Mouse (Mus musculus) stomach, postnatal 0 days (tissue): ENCODE data around the gene Pacs2. TPM values are rescaled to one million over a fixed set of nuclear protein-coding genes. Genes with fewer than 3 reads are reported as not detected.

Source experiments
- ATAC-seq: fragments of 200-750 bp; cut with Nextera tagmentation; 2 replicates; pipeline ENCODE4 v1.8.0; 2017; ENCODE audit not compliant: low FRiP score, low TSS enrichment
- DNase-seq: peaks from one replicate; pipeline ENCODE4 v3.0.0-alpha.2; 2016; ENCODE audit warnings: low spot score
- H3K27ac ChIP-seq: fragments of 300-500 bp; sonication (generic); replicated peaks from 2 replicates; pipeline ENCODE4 v1.5.1; 2014; ENCODE audit warnings: mild to moderate bottlenecking, control low read depth
- H3K27me3 ChIP-seq: fragments of 300-500 bp; sonication (generic); 2 replicates; pipeline ENCODE4 v1.6.1; 2014; ENCODE audit warnings: low read length; ENCODE audit not compliant: control insufficient read depth, insufficient read depth
- H3K36me3 ChIP-seq: fragments of 300-500 bp; sonication (generic); 2 replicates; pipeline ENCODE4 v1.6.1; 2014; ENCODE audit warnings: low read length, mixed read lengths; ENCODE audit not compliant: control insufficient read depth, insufficient read depth
- H3K4me1 ChIP-seq: fragments of 300-500 bp; sonication (generic); replicated peaks from 2 replicates; pipeline ENCODE4 v1.6.1; 2014; ENCODE audit warnings: antibody characterized with exemption; ENCODE audit not compliant: control insufficient read depth, insufficient read depth
- H3K4me2 ChIP-seq: fragments of 300-500 bp; sonication (generic); replicated peaks from 2 replicates; pipeline ENCODE4 v1.6.1; 2014; ENCODE audit warnings: low read depth, mild to moderate bottlenecking, control low read depth, moderate library complexity
- H3K4me3 ChIP-seq: fragments of 300-500 bp; sonication (generic); 2 replicates; pipeline ENCODE4 v1.5.1; 2014; ENCODE audit warnings: low read depth, low read length, control low read depth
- H3K9ac ChIP-seq: fragments of 300-500 bp; sonication (generic); 2 replicates; pipeline ENCODE4 v1.6.1; 2014; ENCODE audit warnings: mild to moderate bottlenecking, low read length, control low read depth, mixed read lengths
- H3K9me3 ChIP-seq: fragments of 300-500 bp; sonication (generic); 2 replicates; pipeline ENCODE4 v1.6.1; 2016; ENCODE audit warnings: low read length; ENCODE audit not compliant: control insufficient read depth
- CTCF ChIP-seq: IDR thresholded peaks from 2 replicates; pipeline ENCODE4 v1.5.1; 2016; ENCODE audit warnings: antibody characterized with exemption, low read depth, mild to moderate bottlenecking, moderate library complexity
- EP300 ChIP-seq: optimal IDR thresholded peaks from 2 replicates; pipeline ENCODE3; 2016; ENCODE audit warnings: antibody characterized with exemption
- WGBS: fragments of 180-500 bp; shearing (Covaris S2); extraction: QIAGEN DNeasy Blood & Tissue Kit; methylation state at CpG from one replicate; pipeline ENCODE4 v1.1.7; 2014; 5-methylcytosine and 5-hydroxymethylcytosine counted together
- polyA plus RNA-seq: library from polyadenylated mRNA; unstranded; fragments of >200 nt; fragmentation: Nextera tagmentation; extraction: Ambion mirVana; gene quantifications from 2 replicates; pipeline ENCODE4 v1.2.1, GENCODE M21; 2015

The Pacs2 gene
- polyA plus RNA-seq, 1 experiment from 2014 or later = 4.1 TPM

DNA sequence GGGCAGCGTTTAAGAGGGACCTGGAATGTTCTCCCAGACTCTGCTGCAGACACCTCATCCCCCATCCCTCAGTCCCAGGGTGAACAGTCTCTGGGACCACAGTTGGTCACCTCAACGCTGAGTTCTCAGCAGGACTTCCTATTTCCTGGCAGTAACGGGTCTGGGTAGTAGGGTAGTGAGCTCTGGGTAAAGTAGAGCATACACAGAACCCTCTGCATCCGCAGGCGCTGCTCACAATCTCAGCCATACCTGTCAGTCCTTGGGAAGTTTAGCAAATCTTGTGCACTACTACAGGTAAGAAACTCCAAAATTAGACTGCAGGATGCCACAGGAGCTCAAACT is 13.2 kb upstream of the Pacs2 start:
- ATAC-seq (no peak), DNase-seq (no peak)
- WGBS = 1% methylated on average over 5 of the region's 5 CpGs
- TF ChIP-seq CTCF = no peak
- Histone ChIP-seq H3K9ac (peak overlapping the region; percentile 18), H3K27ac (peak overlapping the region; percentile 73), H3K9me3 (no peaks in the 10 kb centered on the region), H3K36me3 (no peaks in the 10 kb centered on the region), H3K4me3 (peak overlapping the region; percentile 81), H3K27me3 (no peaks in the 10 kb centered on the region), H3K4me1 (peaks cover 3% of the 10 kb centered on the region; the same call in 1 of the 2 replicates), H3K4me2 (peak overlapping the region; percentile 46)

DNA sequence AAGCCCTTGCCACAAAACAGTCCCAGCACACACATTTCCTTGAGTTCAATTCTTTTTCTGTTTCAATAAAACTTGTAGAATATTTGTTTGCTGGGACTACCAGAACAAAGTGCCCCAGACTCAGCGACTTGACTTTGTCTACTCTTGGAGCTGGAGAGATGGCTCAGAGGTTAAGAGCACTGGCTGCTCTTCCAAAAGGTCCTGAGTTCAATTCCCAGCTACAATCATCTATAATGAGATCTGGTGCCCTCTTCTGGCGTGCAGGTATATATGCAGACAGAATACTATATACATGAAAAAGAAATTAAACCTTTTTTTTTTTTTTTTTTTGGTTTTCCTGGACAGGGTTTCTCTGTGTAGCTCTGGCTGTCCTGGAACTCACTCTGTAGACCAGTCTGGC is 11.6 kb upstream of the Pacs2 start:
- no peaks in the 10 kb centered on the region for H3K9me3 ChIP-seq
- DNase-seq = no peak
- 42% methylated on average over 2 of the region's 2 CpGs for WGBS
- H3K27ac ChIP-seq = no peak overlapping the region
- no peak for ATAC-seq
- no peaks in the 10 kb centered on the region for H3K27me3 ChIP-seq
- H3K4me3 ChIP-seq = no peak overlapping the region
- TF ChIP-seq CTCF = peak; percentile 61
- TF ChIP-seq EP300 = no peak
- H3K9ac ChIP-seq = no peak overlapping the region
- H3K4me2 ChIP-seq = no peak overlapping the region
- no peaks in the 10 kb centered on the region for H3K36me3 ChIP-seq
- H3K4me1 ChIP-seq = peaks cover 3% of the 10 kb centered on the region; the same call in 1 of the 2 replicates

DNA sequence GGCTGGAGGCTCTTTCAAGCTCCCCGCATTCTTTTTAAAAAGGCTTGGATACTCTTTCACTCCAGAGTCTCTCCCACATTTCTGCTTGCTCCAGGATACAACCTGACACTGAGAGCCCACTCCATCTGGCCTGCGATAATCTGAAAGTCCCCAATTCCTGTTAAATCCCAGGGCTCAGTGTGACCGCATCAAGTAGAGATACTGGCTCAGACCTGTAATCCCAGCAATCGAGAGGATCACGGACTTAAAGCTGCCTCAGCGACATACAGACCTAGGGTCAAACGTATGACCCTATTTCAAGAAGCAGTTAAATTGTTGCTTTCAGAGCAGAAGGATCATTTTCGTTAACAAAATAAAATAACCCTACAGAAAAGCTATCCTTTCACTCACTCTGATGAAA is 10.3 kb upstream of the Pacs2 start:
- Histone ChIP-seq H3K36me3 (no peaks in the 10 kb centered on the region), H3K27ac (no peak overlapping the region), H3K9ac (no peak overlapping the region), H3K9me3 (no peaks in the 10 kb centered on the region), H3K27me3 (no peaks in the 10 kb centered on the region), H3K4me3 (no peak overlapping the region), H3K4me2 (no peak overlapping the region), H3K4me1 (peaks cover 3% of the 10 kb centered on the region; the same call in 1 of the 2 replicates)
- no peak for ATAC-seq
- TF ChIP-seq EP300 (no peak), CTCF (no peak)
- 75% methylated on average over 8 of the region's 8 CpGs for WGBS
- DNase-seq = no peak

DNA sequence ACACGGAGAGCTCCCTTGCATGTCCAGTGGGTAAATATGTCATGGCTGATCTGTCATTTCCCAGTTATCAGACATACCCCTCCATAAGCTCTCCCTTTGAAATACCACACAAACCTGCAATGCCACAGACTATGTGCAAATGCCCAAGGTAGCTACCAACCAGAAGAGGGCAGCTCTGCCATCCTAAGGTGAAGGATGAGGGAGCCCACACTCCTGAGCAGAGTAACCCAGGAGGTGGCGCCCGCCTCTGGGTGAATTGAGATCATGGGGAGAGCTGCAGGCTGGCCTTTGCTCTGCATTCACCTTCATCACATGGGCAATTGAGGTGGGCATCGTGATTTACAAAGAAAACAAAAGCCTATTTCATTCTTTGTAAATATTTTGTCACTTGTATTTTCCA is 9.3 kb upstream of the Pacs2 start:
- DNase-seq (peak; percentile 74), ATAC-seq (no peak)
- whole genome bisulfite sequencing = 25% methylated on average over 4 of the region's 4 CpGs
- no peak overlapping the region for H3K4me3 ChIP-seq
- no peaks in the 10 kb centered on the region for H3K4me1 ChIP-seq
- no peak overlapping the region for H3K9ac ChIP-seq
- no peak for TF ChIP-seq EP300
- peak; percentile 89 for TF ChIP-seq CTCF
- H3K4me2 ChIP-seq = no peak overlapping the region
- H3K27ac ChIP-seq = no peak overlapping the region
- no peaks in the 10 kb centered on the region for H3K27me3 ChIP-seq
- no peaks in the 10 kb centered on the region for H3K36me3 ChIP-seq
- H3K9me3 ChIP-seq = no peaks in the 10 kb centered on the region

DNA sequence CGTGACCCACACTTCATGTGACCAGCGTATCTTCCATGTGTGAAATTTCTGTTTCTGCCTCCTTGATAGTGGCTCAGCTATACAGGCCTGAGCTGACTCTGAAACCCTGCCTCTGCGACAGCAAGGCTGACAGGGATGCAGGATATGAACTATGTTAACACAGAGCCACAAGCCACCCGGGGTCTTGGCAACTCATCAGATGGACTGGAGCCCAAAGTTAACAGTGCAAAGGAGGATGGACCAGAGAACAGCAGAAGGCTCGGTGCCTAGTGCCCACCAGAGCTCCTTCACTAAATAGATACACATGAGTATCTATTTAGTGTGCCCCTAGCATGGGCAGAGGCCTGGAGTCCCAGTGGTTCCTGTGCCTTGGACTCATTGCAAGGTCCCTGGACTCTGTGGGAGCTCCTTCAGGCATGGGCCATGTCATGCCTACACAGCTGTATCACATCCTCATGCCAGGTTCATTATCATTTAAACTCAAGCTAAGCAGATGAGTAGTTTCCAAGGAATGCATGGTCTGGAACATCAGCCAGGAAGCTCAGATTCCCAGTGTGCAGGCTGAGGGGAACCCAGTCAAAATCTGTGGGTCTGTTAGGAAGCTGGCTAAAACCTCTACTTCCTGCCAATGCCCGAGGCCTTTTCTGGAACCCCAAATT is 2.5 kb upstream of the Pacs2 start:
- no peak for TF ChIP-seq EP300
- no peak for TF ChIP-seq CTCF
- H3K9ac ChIP-seq = no peak overlapping the region
- DNase-seq = no peak
- no peaks in the 10 kb centered on the region for H3K36me3 ChIP-seq
- 69% methylated on average over 6 of the region's 6 CpGs for WGBS
- no peak overlapping the region for H3K4me2 ChIP-seq
- H3K4me1 ChIP-seq = peaks cover 6% of the 10 kb centered on the region; the same call in 1 of the 2 replicates
- peak overlapping the region; percentile 95 for H3K27ac ChIP-seq
- no peaks in the 10 kb centered on the region for H3K9me3 ChIP-seq
- H3K27me3 ChIP-seq = no peaks in the 10 kb centered on the region
- no peak overlapping the region for H3K4me3 ChIP-seq
- no peak for ATAC-seq

DNA sequence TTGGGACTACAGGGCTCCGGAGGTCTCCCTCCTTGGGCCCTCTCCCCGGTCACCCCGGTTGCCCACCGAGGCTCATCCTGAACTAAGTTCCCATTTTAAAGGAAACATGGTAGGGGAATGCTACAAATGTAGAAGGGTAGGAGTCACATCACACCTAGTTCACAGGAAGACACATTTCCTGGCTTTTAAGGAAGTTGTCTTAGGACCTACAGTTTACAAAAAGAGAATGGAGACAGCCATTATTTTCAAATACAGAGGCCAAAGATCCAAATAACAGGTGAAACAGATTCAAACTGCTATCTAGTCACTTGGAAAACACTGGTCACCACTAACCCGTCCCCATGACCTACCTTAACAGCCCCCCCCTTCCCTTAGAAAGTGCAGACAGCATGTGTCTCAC is 1.9 kb upstream of the Pacs2 start:
- no peak overlapping the region for H3K4me3 ChIP-seq
- H3K27me3 ChIP-seq = no peaks in the 10 kb centered on the region
- H3K4me1 ChIP-seq = peaks cover 6% of the 10 kb centered on the region; the same call in 1 of the 2 replicates
- H3K4me2 ChIP-seq = no peak overlapping the region
- WGBS = 87% methylated on average over 5 of the region's 5 CpGs
- no peaks in the 10 kb centered on the region for H3K36me3 ChIP-seq
- no peak for TF ChIP-seq CTCF
- TF ChIP-seq EP300 = no peak
- no peak overlapping the region for H3K9ac ChIP-seq
- DNase-seq (no peak), ATAC-seq (no peak)
- no peaks in the 10 kb centered on the region for H3K9me3 ChIP-seq
- peak overlapping the region; percentile 95 for H3K27ac ChIP-seq
